Mouse (Mus musculus) megakaryocyte, embryonic 14.5 days (primary cell): ENCODE measurements at regions not wholly inside any gene's neighbourhood (a gene's known extent, or its start where the extent isn't known, plus 50 kb on each side); places are given as distances from the start of the nearest gene placed in this dataset.

Experiments used
- H3K27me3 ChIP-seq: replicated peaks from 2 replicates; pipeline ENCODE3; 2012; ENCODE audit warnings: inconsistent platforms
- H3K36me3 ChIP-seq: replicated peaks from 2 replicates; pipeline ENCODE3; 2012; ENCODE audit warnings: low read length, inconsistent platforms, mixed read lengths
- H3K4me1 ChIP-seq: 2 replicates; pipeline ENCODE4 v1.6.1; 2012; ENCODE audit warnings: inconsistent platforms
- H3K4me3 ChIP-seq: replicated peaks from 2 replicates; pipeline ENCODE3; 2012; ENCODE audit warnings: moderate library complexity, mild to moderate bottlenecking, inconsistent platforms
- H3K9me3 ChIP-seq: 2 replicates; pipeline ENCODE4 v1.6.1; 2012; ENCODE audit warnings: inconsistent platforms
- FLI1 ChIP-seq: IDR thresholded peaks from 2 replicates; pipeline ENCODE4 v1.6.1; 2012; ENCODE audit warnings: low read length, inconsistent platforms, mixed read lengths
- GATA1 ChIP-seq: IDR thresholded peaks from 3 replicates; pipeline ENCODE4 v1.6.1; 2012; ENCODE audit warnings: mixed read lengths, low read length, inconsistent platforms, borderline replicate concordance

GRCm38 (mm10) chr17:74920056-74920455 is 85.3 kb upstream of the Ltbp1 start:
- TF ChIP-seq GATA1 (no peak), FLI1 (no peak)
- Histone ChIP-seq H3K36me3 (peaks cover 3% of the 10 kb centered on the region), H3K27me3 (peaks cover 25% of the 10 kb centered on the region), H3K4me1 (peaks cover 27% of the 10 kb centered on the region), H3K4me3 (no peak overlapping the region), H3K9me3 (peaks cover 18% of the 10 kb centered on the region)

- Histone ChIP-seq H3K4me1 (peaks cover 27% of the 10 kb centered on the region), H3K27me3 (peaks cover 27% of the 10 kb centered on the region), H3K36me3 (peaks cover 3% of the 10 kb centered on the region), H3K4me3 (peak overlapping the region; percentile 5), H3K9me3 (peaks cover 12% of the 10 kb centered on the region)
- no peak for TF ChIP-seq FLI1
- TF ChIP-seq GATA1, result no peak
Observed at GRCm38 (mm10) chr17:74921413-74921812, 84.0 kb upstream of the Ltbp1 start.

- no peak overlapping the region for H3K4me3 ChIP-seq
- H3K27me3 ChIP-seq, result peaks cover 25% of the 10 kb centered on the region
- H3K9me3 ChIP-seq, result peaks cover 6% of the 10 kb centered on the region; the same call in 1 of the 2 replicates
- H3K36me3 ChIP-seq, result no peaks in the 10 kb centered on the region
- peaks cover 23% of the 10 kb centered on the region for H3K4me1 ChIP-seq
- TF ChIP-seq FLI1 (no peak), GATA1 (no peak)
Observed at GRCm38 (mm10) chr17:74922016-74922415, 83.4 kb upstream of the Ltbp1 start.

- H3K4me3 ChIP-seq, result no peak overlapping the region
- H3K9me3 ChIP-seq, result peaks cover 6% of the 10 kb centered on the region; the same call in 1 of the 2 replicates
- H3K4me1 ChIP-seq, result peaks cover 23% of the 10 kb centered on the region
- no peaks in the 10 kb centered on the region for H3K36me3 ChIP-seq
- H3K27me3 ChIP-seq, result peaks cover 25% of the 10 kb centered on the region
- TF ChIP-seq FLI1 (no peak), GATA1 (no peak)
Observed at GRCm38 (mm10) chr17:74922591-74922990, 82.8 kb upstream of the Ltbp1 start.

- Histone ChIP-seq H3K4me1 (peaks cover 23% of the 10 kb centered on the region), H3K27me3 (peaks cover 26% of the 10 kb centered on the region), H3K36me3 (no peaks in the 10 kb centered on the region), H3K4me3 (no peak overlapping the region), H3K9me3 (peaks cover 6% of the 10 kb centered on the region; the same call in 1 of the 2 replicates)
- TF ChIP-seq FLI1 (no peak), GATA1 (no peak)
Observed at GRCm38 (mm10) chr17:74923101-74923500, 82.3 kb upstream of the Ltbp1 start.

- TF ChIP-seq FLI1, result no peak
- Histone ChIP-seq H3K4me1 (peaks cover 23% of the 10 kb centered on the region), H3K36me3 (no peaks in the 10 kb centered on the region), H3K9me3 (peaks cover 4% of the 10 kb centered on the region; the same call in 1 of the 2 replicates), H3K27me3 (peaks cover 32% of the 10 kb centered on the region), H3K4me3 (no peak overlapping the region)
Observed at GRCm38 (mm10) chr17:74925131-74925530, 80.2 kb upstream of the Ltbp1 start.

GRCm38 (mm10) chr17:74927981-74928380 is 77.4 kb upstream of the Ltbp1 start:
- H3K9me3 ChIP-seq, result peaks cover 13% of the 10 kb centered on the region
- no peak overlapping the region for H3K4me3 ChIP-seq
- TF ChIP-seq GATA1, result no peak
- TF ChIP-seq FLI1, result no peak
- H3K4me1 ChIP-seq, result peaks cover 5% of the 10 kb centered on the region; the same call in 1 of the 2 replicates
- H3K27me3 ChIP-seq, result peaks cover 30% of the 10 kb centered on the region
- no peaks in the 10 kb centered on the region for H3K36me3 ChIP-seq

GRCm38 (mm10) chr17:74931540-74931939 is 73.8 kb upstream of the Ltbp1 start:
- H3K36me3 ChIP-seq, result no peaks in the 10 kb centered on the region
- H3K4me3 ChIP-seq, result no peak overlapping the region
- peaks cover 17% of the 10 kb centered on the region for H3K9me3 ChIP-seq
- TF ChIP-seq GATA1 (no peak), FLI1 (no peak)
- H3K27me3 ChIP-seq, result peaks cover 19% of the 10 kb centered on the region
- H3K4me1 ChIP-seq, result no peaks in the 10 kb centered on the region; the same call in 1 of the 2 replicates

GRCm38 (mm10) chr17:74941393-74941792 is 64.0 kb upstream of the Ltbp1 start:
- H3K36me3 ChIP-seq, result no peaks in the 10 kb centered on the region
- TF ChIP-seq GATA1 (no peak), FLI1 (no peak)
- no peak overlapping the region for H3K4me3 ChIP-seq
- peaks cover 8% of the 10 kb centered on the region for H3K9me3 ChIP-seq
- H3K27me3 ChIP-seq, result peaks cover 2% of the 10 kb centered on the region
- peaks cover 4% of the 10 kb centered on the region; the same call in 1 of the 2 replicates for H3K4me1 ChIP-seq

- Histone ChIP-seq H3K9me3 (no peaks in the 10 kb centered on the region), H3K4me3 (no peak overlapping the region), H3K27me3 (peaks cover 2% of the 10 kb centered on the region), H3K4me1 (peaks cover 4% of the 10 kb centered on the region; the same call in 1 of the 2 replicates), H3K36me3 (no peaks in the 10 kb centered on the region)
- TF ChIP-seq FLI1 (no peak), GATA1 (no peak)
Observed at GRCm38 (mm10) chr17:74942984-74943801, 62.2 kb upstream of the Ltbp1 start.
